Mouse (Mus musculus): ENCODE measurements around the gene 4930430A15Rik.

4930430A15Rik gene

DNA sequence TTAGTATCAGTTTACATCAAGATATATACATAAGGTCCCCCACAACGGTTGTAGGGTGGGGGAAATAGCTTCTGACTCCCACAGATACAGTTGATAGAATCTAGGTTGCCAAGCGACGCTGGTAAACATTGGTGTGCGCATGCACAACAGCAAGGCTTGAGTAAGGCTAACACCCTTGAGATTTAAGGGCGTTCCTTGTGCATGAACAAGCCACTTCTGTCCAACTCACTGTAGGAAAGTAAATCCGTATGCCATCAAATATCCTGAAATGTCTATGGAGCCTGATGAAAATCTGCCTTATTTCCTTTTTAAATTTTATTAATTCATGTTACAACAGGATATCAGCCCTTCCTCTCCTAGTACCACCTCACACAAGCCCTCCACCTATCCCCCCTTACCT is at the start of gene 4930430A15Rik:
4930430A15Rik (minus strand) TSS at position 101 of the 400 bp plus-strand sequence.
- no peak for DNase-seq (ENCODE audit: low spot score)

GRCm38 (mm10) chr2:111274006-111274405 is 44.6 kb upstream of the 4930430A15Rik start, which contains the start of gene Olfr1277:
Gene Olfr1277 (minus strand): TSS chr2:111274106.
- no peak for DNase-seq (ENCODE audit: low spot score)

DNA sequence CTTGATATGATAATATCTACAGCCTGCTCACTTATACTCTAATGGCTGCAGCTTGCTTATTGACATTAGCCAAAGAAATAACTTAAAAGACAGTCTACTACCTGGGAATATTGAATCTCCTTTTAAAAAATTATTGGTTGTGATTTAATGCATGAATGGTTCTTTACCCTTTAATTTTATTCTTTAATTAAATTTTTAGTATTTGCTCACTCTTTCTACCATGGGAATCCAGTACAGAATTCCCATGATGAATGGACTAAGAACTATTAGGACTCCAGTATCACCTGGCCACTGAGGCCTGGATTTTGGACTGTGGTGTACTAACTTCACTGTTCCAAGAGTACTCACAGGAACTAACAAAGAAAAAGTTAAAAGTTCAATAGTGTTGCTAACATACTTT is 24.8 kb upstream of the 4930430A15Rik start, which contains the start of gene Olfr1276:
Olfr1276 (plus strand) TSS at position 301 of the 400 bp plus-strand sequence.
- no peak for DNase-seq (ENCODE audit: low spot score)

DNA sequence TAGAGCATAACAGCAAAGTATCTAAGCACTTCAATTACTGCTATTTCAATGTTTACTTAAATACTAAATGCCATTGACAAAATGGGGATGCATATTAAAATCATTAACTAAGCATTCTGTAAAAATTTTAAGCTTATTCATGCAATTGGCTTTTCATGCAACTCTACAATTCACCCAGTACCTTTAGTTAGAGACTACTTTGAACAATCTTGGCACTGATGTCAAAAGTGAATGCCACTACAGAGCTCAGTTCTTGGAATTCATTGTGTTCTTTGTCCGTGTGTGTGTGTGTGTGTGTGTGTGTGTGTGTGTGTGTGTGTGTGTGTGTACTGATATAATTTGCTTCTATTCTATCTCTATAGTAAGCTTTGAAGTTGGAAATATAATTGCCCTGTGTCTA is 5.8 kb upstream of the 4930430A15Rik start, which contains the start of gene Olfr1275:
Olfr1275 (minus strand) TSS at position 101 of the 400 bp plus-strand sequence.
- no peak for DNase-seq (ENCODE audit: low spot score)

DNA sequence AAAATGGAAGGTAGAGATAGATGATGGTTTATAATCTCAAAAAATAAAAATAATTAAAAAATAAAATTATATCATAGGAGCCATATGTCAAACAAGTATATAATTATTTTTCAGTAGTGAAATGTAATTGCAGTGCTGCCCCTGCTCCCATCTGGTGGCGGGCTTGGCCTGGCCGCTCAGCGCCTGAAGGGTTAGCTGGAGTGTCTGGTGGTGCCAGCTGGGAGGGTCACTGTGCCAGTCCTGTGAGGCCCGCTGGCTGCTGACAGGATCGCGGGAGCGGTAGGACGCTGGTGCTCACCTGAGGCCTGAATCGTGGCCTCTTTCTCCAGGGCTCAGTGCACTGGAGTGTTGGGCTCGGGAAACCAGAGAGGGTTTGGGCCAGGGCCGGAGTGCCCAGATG is 47.3 kb downstream of the 4930430A15Rik start:
- DNase-seq (ENCODE audit: low spot score) = no peak

DNA sequence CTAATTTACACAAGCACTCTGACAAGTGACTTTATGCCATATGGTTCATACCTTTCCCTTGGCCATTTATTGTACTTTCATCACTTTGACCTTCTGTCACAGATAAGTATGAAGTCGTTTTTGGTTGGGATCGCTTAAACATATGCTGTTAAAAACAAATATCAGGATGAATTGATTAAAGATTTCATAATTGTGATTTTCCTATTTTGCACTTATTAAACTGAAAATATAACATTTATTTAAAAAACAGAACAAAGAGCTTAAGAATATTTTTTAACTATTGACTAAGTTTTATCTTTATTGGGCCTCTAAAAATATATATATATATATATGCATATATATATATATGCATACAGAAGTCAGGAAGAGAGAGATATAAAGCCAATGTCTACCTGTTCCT is 76.6 kb downstream of the 4930430A15Rik start, which contains the start of gene Gm15130:
Gm15130 (minus strand) TSS at position 101 of the 400 bp plus-strand sequence.
- no peak for DNase-seq (ENCODE audit: low spot score)

DNA sequence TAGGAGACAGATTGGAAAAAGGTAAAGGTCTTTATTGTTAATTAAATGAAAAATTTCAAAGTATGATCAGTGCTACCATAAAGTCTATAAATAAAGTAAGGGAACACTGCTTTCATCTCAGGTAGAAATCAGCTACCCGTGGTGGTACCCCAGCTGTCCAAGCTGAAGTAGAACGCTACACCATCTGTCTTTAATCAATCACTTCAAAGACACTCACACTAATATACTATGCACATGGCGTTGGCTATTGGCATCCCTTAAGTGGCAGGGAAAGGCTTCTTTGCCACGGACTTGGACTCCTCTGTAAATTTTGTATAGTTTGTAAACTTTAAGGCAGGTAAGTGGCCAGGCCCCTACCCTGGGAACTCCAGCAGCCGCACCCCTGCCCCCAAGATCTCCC is 93.7 kb downstream of the 4930430A15Rik start:
- DNase-seq (ENCODE audit: low spot score) = no peak
